Mouse (Mus musculus) stomach, postnatal 0 days (tissue): ENCODE data around the gene Gm10972.
"Not testable (repeated sequence)": the region's sequence is repeated elsewhere in the genome, so short reads cannot be mapped to it uniquely, and the experiment has no call there.

Source experiments
- CTCF ChIP-seq: IDR thresholded peaks from 2 replicates; pipeline ENCODE4 v1.5.1; 2016; ENCODE audit warnings: antibody characterized with exemption, low read depth, mild to moderate bottlenecking, moderate library complexity
- EP300 ChIP-seq: optimal IDR thresholded peaks from 2 replicates; pipeline ENCODE3; 2016; ENCODE audit warnings: antibody characterized with exemption

DNA sequence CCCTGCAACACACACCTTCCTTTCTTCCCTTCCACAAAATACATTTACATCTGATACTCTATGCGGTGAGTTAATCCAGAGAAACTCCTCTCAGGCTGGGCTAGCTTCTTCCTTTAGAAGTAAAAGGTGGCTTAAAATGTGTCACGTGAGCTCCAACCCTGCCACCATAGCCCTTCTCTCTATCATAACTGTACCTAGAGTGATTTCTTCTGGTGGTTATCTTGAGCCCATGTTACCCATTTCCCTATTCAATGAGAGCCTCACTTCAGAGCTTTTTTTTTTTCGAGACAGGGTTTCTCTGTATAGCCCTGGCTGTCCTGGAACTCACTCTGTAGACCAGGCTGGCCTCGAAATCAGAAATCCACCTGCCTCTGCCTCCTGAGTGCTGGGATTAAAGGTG is 48.8 kb downstream of the Gm10972 start:
- not testable (repeated sequence) for TF ChIP-seq CTCF, EP300
